Mouse (Mus musculus): ENCODE measurements at regions not wholly inside any gene's neighbourhood (a gene's known extent, or its start where the extent isn't known, plus 50 kb on each side); places are given as distances from the start of the nearest gene placed in this dataset.
"Not testable (repeated sequence)": the region's sequence is repeated elsewhere in the genome, so short reads cannot be mapped to it uniquely, and the experiment has no call there.

DNA sequence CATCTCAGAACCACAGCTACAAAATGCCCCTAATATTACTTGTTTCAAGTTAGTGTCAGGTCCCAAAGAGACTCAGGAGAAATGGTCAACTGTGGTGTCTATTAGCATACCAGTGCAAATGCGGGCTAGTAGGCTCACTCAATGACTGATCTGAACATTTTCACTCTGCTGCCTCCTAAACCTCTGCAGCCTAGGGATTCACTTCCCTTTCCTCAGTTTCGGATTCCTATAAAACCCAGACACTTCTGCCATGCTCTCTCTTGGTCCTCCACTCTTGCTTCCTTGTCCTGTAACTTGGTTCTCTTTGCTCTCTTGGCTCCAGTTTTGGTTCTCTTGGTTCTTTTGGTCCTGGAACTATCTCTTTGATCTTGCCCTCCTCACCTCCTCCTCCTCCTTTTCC is 206.3 kb upstream of the Spef2 start:
- DNase-seq (ENCODE audit: extremely low read depth, low read depth), result no peak

DNA sequence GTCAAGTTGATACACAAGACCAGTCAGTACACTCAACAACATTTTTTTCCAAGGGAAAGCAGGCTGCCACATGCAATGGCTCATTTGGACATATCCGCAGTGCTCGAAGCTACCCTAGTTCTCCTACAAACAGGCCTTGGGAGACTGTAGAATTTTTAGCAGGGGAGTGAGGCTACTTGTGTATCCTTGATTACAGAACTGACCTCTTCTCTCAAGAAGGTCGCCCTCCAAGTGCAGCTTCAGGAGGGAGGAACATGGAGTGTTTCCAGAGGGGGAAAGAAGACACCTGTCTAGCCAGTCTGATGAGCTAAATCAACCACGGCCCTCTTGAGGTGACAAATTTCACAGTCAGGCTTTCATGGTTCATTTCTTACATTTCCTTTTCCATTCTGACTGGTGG is 202.0 kb upstream of the Prlr start:
- no peak for DNase-seq (ENCODE audit: extremely low read depth, low read depth)

DNA sequence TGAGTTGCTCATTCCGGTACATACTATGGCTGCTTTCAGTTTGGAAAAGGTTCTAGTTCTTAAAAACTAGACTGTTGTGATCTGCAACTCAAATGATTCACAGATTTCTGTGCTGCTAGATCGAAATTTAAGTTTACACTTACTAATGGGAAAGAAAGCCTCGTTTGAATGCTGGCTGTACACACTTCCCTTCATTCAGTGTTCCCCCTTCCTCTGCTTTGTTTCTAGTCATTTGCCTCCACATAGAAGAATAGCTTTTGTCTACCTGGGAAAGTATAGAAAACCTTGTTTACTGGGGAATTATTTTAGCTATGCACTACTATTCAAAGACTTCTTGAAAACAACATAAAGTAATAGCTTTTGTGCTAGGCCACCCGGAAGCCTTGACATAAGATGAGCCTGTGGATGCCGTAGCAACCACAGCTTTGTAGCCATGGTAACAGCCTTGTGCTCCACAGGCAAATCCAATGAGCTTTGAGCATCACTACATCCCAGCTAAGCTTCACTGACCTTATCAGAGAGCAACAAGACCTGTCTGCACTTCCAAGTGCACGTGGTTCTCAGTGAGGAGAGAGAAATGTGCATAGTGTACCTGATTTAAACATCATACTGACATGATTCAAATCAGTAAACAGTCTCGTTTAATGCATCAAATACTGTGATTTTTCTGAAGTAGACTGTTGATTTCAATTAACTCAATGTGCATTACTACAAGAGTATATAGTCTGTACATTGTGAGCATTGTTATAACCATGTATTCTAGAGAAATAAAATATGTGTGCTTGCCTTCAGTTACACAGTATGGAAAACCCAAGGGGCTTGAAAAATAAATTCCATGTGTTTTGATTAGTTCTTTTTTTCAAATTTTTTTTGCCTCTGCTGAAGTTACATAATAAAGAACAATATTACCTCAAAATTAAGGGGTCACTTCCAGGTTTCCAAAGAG is 165.5 kb upstream of the Prlr start:
- no peak for DNase-seq (ENCODE audit: extremely low read depth, low read depth)

DNA sequence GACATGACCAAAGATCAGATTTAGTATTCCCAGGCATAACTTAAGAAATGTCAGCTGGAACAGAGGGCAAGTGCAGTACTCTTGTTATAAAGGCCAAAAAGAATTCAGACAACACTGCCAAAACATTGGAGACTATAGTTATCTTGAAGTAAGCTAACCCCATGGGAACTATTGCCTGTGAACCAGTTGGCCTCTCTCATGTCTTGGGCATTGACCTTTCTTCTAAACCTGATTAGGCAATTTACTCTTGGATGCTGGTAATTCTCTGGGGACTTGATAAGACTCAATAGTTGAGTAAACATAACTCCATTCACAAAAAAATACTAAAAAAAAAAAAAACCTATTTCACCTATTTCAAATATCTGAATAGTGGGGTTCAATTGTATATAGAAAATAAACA is 159.8 kb upstream of the Prlr start:
- DNase-seq (ENCODE audit: extremely low read depth, low read depth), result no peak

DNA sequence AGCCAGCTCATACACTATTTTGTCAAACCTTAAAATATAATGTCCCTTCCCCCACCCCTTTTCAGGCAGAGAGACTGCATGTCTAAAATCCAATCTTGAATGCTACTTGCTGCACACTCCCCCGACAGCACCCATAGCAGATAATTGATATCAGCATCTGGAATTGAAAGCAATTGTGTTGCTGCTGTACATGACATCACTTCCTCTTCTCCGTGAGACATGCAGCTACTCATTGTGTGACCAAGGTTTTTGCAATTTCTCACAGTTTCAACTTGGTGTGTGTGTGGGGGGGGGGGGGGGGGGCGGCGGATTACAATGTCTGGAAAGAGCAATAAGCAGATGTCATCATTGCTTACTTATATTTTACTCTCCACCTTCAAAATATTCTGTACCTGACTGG is 147.1 kb upstream of the Prlr start:
- no peak for DNase-seq (ENCODE audit: extremely low read depth, low read depth)

DNA sequence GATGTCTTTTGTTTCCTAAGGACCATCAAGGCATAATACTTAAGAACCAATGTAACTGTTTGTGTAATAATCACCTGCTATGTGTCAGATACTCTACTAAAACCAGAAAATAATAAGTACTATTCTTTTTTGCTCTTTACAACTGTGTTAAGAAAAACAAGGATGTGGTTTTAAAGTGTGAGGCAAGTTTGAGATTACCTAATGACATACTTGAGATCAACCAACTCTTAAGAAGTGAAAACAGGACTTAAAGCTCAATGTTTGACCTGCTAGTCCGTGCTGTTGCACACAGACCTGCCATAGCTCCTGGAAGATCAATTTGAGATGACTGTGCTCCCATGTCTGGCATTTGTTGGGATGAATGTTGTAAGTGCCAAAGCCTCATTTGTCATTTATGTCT is 141.5 kb upstream of the Prlr start:
- DNase-seq (ENCODE audit: extremely low read depth, low read depth), result no peak

DNA sequence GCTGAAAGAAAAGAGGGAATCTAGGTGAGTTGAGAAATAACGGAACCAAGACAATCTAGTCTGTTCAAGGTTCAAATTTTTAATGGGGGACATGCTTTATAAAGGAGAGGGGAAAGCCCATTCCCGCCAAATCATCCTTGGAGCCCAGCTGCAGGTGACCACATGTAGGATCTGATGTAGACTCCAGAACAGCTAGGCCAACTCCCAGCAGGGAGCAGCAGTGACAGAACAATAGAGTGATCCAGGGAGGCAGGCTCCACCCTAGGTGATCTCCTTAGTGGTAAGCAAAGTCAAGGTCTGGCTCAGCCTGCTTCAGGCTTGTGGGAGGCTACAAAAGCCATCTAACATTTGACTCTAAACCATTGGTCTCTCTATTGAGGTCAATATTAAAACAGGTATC is 140.5 kb upstream of the Prlr start:
- DNase-seq (ENCODE audit: extremely low read depth, low read depth), result not testable (repeated sequence)

DNA sequence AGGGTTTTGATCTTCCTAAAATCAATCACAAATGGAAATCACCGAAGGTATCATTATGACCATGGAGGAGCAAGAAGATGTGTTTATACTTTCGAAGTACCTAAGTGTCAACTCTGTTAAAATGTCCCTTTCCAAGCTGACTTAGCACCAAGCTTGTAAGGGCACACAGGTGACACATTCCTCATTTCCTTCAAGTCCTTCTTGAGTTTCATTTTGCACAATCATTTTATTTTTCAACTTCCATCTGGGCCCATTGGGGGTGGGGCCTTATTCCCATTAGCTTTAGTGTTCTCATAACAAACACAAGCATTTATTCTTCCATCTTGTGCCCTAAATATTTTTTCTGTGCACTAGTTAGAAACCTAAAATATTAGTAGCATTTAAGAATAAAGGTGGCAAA is 103.5 kb upstream of the Prlr start:
- no peak for DNase-seq (ENCODE audit: extremely low read depth, low read depth)

DNA sequence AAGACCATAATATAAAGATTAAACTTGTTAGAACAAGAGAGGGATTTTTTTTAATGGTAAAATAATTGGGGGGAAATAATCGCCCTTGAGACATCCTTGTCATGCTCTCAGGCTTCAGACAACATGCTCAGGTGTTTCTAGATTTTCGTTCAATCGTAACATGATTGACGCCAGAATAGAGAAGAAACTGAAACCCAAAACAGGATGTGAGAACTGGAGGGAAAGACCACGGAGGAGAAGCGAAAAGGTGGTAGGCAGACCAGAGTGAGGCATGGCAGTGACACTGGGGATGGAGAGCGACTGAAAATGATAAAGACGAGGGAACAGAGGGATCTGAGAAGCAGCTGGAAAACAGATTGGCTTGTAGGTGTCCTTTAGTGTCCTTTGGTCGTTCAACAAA is 102.1 kb upstream of the Prlr start:
- DNase-seq (ENCODE audit: extremely low read depth, low read depth), result no peak

DNA sequence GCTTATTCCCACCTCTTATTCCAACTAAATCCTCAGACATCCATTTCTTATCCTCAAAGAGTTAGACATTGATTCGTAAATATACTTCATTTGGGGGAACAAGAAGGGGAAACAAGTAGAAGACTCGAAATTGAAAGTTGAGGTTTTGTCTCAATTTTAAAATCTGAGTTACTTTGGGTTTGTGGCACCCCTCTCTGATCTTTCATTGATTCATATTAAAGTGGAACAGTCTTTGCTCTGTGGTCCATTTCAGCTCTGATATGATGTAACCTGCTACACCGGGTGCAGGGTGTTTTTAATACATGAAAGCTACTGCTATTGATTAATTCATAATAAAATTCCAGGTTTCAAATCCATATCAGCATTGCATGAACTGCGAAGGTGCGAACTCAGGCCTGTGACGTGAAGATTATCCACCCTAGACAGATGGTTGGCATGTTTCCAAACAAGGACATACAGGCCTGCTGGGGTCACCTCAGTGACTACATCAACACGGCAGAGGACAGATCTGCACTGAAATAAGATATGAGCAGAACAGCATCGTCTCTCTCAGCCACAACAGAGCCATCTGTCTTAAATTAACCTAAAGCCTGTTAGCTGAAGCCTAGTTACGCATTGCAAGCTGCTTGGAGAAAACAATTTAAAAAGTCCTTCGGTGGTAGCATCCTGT is 101.5 kb upstream of the Prlr start:
- DNase-seq (ENCODE audit: extremely low read depth, low read depth), result no peak

DNA sequence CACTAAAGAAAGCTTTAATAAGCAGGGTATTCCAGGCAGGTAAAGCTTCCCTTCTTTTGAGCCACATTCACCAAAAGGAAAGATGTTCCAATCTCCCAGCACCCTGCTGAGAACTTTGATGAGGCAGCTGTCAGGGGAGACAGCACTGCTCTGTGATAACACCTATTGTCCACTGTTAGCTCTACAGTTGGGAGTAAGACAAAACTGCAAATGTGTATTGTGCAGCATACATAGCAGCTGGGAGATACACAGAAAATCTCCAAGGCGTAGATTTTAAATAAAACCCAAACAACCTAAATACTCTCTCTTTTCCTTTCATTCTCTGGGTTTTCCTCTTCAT is 101.0 kb upstream of the Prlr start:
- DNase-seq (ENCODE audit: extremely low read depth, low read depth), result no peak

DNA sequence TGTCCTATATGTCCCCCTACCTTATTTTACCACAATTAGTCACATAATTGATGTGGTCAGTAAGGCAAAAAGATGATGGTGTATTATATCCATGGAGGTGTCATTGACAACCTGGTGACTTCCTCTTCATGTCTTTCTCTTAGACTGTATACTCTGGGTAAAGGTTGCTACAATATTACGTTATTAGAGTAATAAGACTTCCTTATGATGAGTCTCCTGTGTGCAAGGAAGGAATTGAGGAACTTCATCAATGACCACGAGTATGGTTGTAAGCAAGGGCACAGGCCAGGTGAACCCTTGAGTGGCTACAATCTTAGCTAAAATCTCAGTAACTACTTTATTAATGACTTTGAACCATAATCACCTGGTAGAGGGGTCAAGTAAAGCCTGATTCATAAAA is 98.6 kb upstream of the Prlr start:
- no peak for DNase-seq (ENCODE audit: extremely low read depth, low read depth)

DNA sequence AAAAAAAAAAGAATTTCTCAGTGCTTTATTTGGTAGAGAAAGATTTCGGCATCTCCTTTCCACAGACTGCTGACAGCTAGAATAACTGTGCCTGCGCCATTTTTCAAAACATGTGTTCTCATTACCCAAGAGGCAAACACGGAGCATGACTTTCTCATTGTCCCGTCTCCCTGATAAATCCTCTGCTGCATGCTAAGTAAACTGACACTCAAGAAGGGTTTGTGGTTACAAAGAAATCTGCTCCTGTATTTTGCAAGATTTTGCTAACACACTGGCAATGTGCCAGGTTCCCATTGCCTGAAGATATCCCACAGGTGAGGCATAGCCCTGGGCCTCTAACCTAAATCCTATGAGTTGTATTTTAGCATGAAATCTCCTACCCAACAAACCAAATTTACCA is 97.5 kb upstream of the Prlr start:
- DNase-seq (ENCODE audit: extremely low read depth, low read depth), result no peak

DNA sequence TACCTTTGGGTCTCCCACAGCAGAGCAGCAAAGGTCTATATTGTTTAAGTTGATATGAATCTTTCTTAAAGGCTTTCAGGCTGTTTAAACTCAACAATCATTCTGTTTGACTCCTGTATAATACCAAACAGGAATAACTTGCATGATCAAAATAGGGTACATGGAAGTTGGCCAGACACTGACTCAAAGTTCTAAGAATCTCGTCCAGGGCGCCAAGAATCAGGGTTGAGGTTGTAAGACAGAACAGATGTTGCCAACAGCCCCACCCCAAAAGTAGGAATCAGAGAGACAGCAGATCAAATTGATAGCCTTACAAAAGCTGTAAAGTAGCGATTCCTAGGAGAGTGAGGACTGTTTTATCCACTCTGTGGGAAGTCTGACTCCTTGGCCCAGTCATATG is 88.3 kb upstream of the Prlr start:
- no peak for DNase-seq (ENCODE audit: extremely low read depth, low read depth)

DNA sequence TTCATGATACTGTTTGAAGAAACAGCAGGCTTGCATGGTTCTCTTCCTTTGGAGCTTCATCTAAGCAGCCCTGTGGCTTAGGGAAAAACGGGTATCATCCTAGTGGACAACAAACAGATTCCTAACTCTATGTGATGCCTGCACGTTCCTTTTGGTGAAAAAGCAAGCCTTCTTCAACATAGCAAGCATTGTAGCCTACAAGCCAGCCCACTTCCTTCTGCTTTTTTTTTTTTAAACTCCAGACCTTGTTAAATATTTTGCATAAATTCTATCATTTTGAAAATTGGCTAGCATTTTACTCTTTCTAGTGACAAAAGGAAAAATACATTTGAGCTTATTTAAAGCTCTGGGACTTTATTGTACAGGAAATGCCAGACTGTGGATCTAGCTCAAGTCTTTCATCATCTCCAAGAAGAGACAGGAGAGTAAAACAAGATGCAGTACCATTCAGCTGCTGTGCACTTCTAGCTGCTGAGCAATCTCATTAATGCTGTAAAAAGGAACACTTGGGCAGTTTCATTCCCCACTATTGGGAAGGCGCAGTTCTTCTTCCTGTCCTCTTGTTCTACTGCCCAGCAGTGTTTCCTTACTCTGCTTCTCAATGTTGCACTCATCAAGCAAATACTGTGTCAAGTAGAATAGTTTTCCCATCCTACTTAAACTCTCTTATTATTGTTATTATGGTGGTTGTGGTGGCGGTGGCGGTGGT is 86.5 kb upstream of the Prlr start:
- DNase-seq (ENCODE audit: extremely low read depth, low read depth), result no peak

DNA sequence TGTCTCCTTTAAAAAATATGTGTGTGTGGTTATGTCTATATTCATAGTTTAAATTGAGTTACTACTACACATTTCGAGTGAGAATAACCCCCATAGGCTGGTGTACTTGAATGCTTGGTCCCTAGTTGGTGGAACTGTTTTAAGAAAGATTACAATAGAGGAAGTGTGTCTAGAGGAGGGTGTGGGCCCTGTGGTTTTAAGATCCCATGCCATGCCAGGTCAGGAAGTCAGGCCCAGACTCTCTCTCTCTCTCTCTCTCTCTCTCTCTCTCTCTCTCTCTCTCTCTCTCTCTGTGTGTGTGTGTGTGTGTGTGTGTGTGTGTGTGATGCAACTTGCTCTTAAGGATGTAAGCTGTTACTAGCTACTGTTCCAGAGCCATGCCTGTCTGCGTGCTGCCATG is 73.7 kb upstream of the Prlr start:
- peak; percentile 87 for DNase-seq (ENCODE audit: extremely low read depth, low read depth)

DNA sequence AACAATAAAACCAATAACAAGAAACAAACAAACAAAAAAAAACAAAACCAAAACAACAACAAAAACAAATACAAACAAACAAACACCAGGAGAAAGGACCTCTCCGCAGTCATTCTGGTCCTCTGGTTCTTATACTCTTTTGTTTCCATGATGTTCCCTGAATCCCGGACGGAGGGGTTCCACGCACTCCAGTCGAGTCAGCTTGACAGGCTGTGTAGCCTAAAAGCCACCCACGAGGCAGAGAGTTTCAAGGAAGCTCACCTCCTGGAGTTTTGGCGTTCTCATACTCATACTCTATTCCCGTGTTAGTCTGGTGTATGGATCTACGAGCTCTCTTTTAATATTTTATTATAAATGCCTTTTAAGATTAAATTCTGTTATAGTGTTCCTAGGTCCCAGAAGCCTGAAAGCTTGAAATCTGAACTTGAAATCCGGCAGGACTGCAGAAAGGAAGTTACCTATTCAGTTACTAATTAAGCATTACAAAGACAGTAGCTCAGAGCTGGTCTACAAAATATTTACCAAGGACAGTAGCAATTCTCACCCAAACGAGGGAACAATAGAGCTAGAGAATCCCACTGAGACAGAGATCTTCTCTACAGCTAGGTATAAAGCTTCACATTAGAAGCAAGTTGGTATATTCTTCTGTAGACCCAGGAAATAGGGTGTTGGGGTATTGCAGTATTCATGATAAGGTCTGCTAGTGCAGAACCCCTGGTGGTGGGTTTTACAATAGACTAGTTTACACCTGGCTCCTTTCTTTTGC is 71.6 kb upstream of the Prlr start:
- not testable (repeated sequence) for DNase-seq (ENCODE audit: extremely low read depth, low read depth)

DNA sequence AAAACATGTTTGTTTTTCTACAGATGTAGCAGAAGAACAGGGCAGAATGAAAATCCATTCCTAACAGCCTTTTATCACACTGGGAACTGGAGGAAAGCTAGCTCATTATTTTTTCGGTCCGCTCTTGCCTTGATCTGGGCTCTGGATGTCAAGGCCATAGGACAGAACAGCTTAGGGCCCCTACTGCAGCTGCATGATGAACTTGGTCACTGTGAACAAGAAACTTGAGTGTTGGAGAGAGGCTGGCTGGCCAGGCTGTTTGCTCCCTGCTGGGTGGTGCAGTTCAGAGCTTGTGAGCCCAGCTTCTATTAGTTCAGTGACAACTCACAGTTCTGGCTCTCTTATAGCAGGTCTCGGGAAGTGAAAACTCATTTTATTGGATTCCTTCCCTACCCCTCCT is 70.2 kb upstream of the Prlr start:
- no peak for DNase-seq (ENCODE audit: extremely low read depth, low read depth)

Data from MEL-GATA-1-ER (cell line).